Mouse (Mus musculus) bone marrow macrophage, adult 2 months (primary cell): ENCODE results near the gene Fam168a. TPM values are rescaled to one million over a fixed set of nuclear protein-coding genes. Genes with fewer than 3 reads are reported as not detected.

Experiments used
- H3K27ac ChIP-seq: 2 replicates; pipeline ENCODE4 v1.5.1; 2012; ENCODE audit warnings: low read depth, low read length; ENCODE audit not compliant: insufficient read depth
- H3K4me1 ChIP-seq: 2 replicates; pipeline ENCODE4 v1.6.1; 2012; ENCODE audit warnings: low read length; ENCODE audit not compliant: control insufficient read depth, insufficient read depth
- H3K4me3 ChIP-seq: 2 replicates; pipeline ENCODE4 v1.5.1; 2012; ENCODE audit warnings: mild to moderate bottlenecking, low read length, moderate library complexity; ENCODE audit not compliant: insufficient read depth
- CTCF ChIP-seq: IDR thresholded peaks from 2 replicates; pipeline ENCODE4 v1.5.1; 2012; ENCODE audit warnings: low read depth, mild to moderate bottlenecking, low read length, moderate library complexity
- POLR2A ChIP-seq: IDR thresholded peaks from 2 replicates; pipeline ENCODE4 v1.6.1; 2012; ENCODE audit warnings: mild to moderate bottlenecking, low read depth, low read length, borderline replicate concordance
- polyA plus RNA-seq: library from polyadenylated mRNA; stranded (reverse); fragments of >200 nt; gene quantifications from 2 replicates; pipeline ENCODE4 v1.2.4, GENCODE M21; 2012; ENCODE audit not compliant: missing spikeins, insufficient read depth, insufficient read length

Gene Fam168a
- polyA plus RNA-seq, 1 experiment = 32.1 TPM

- H3K27ac ChIP-seq = no peak overlapping the region
Measured at GRCm38 (mm10) chr7:100848744-100849143, 142.3 kb downstream of the Fam168a start.

GRCm38 (mm10) chr7:100849508-100849907, 143.1 kb downstream of the Fam168a start:
- TF ChIP-seq CTCF (no peak), POLR2A (no peak)
- H3K4me3 ChIP-seq = no peak overlapping the region
- peaks cover 34% of the 10 kb centered on the region for H3K4me1 ChIP-seq
- no peak overlapping the region for H3K27ac ChIP-seq

More at GRCm38 (mm10) chr7:100848744-100849143, 142.3 kb downstream of the Fam168a start:
- no peak for TF ChIP-seq POLR2A
- TF ChIP-seq CTCF = peak; percentile 59
- Histone ChIP-seq H3K4me3 (no peak overlapping the region), H3K4me1 (peaks cover 31% of the 10 kb centered on the region)

GRCm38 (mm10) chr7:100851481-100852356, 145.3 kb downstream of the Fam168a start:
- no peak for TF ChIP-seq POLR2A
- TF ChIP-seq CTCF = no peak
- H3K4me1 ChIP-seq = peaks cover 38% of the 10 kb centered on the region
- no peak overlapping the region for H3K27ac ChIP-seq
- no peak overlapping the region for H3K4me3 ChIP-seq

- TF ChIP-seq CTCF = no peak
- TF ChIP-seq POLR2A = no peak
- Histone ChIP-seq H3K4me1 (peaks cover 50% of the 10 kb centered on the region), H3K4me3 (no peak overlapping the region), H3K27ac (no peak overlapping the region)
Measured at GRCm38 (mm10) chr7:100853396-100853795, 147.0 kb downstream of the Fam168a start.

- Histone ChIP-seq H3K27ac (no peak overlapping the region), H3K4me3 (no peak overlapping the region), H3K4me1 (peaks cover 50% of the 10 kb centered on the region)
- TF ChIP-seq CTCF (no peak), POLR2A (no peak)
Measured at GRCm38 (mm10) chr7:100854137-100854814, 147.8 kb downstream of the Fam168a start.

- peaks cover 50% of the 10 kb centered on the region for H3K4me1 ChIP-seq
- H3K4me3 ChIP-seq = peak overlapping the region; percentile 21
- TF ChIP-seq POLR2A = no peak
- TF ChIP-seq CTCF = no peak
- peak overlapping the region; percentile 93 for H3K27ac ChIP-seq
Measured at GRCm38 (mm10) chr7:100854861-100855260, 148.4 kb downstream of the Fam168a start.

GRCm38 (mm10) chr7:100855300-100855699, 148.9 kb downstream of the Fam168a start:
- Histone ChIP-seq H3K27ac (peak overlapping the region; percentile 93), H3K4me1 (peaks cover 50% of the 10 kb centered on the region), H3K4me3 (peak overlapping the region; percentile 24)

GRCm38 (mm10) chr7:100855795-100856573, 149.5 kb downstream of the Fam168a start:
- peaks cover 50% of the 10 kb centered on the region for H3K4me1 ChIP-seq
- peak overlapping the region; percentile 98 for H3K27ac ChIP-seq
- peak overlapping the region; percentile 44 for H3K4me3 ChIP-seq
- TF ChIP-seq CTCF (no peak), POLR2A (no peak)

More at GRCm38 (mm10) chr7:100855300-100855699, 148.9 kb downstream of the Fam168a start:
- TF ChIP-seq CTCF (0 out of 2 replicates have a peak, but pooled peaks have one; percentile 4), POLR2A (no peak)

- H3K27ac ChIP-seq = no peak overlapping the region
- TF ChIP-seq POLR2A (no peak), CTCF (no peak)
- no peak overlapping the region for H3K4me3 ChIP-seq
- H3K4me1 ChIP-seq = peaks cover 33% of the 10 kb centered on the region
Measured at GRCm38 (mm10) chr7:100860450-100860849, 154.0 kb downstream of the Fam168a start.
